Mouse (Mus musculus) embryonic facial prominence, embryonic 14.5 days (tissue): ENCODE measurements at regions not wholly inside any gene's neighbourhood (a gene's known extent, or its start where the extent isn't known, plus 50 kb on each side); places are given as distances from the start of the nearest gene placed in this dataset.

ENCODE experiments used
- ATAC-seq: fragments of 200-750 bp; cut with Nextera tagmentation; 2 replicates; pipeline ENCODE4 v1.8.0; 2017; ENCODE audit warnings: low read depth, moderate number of reproducible peaks, moderate TSS enrichment
- DNase-seq: peaks from one replicate; pipeline ENCODE4 v3.0.0-alpha.2; 2015; ENCODE audit warnings: low spot score
- H3K27ac ChIP-seq: fragments of 300-500 bp; sonication (generic); replicated peaks from 2 replicates; pipeline ENCODE4 v1.5.1; 2014; ENCODE audit warnings: low read depth, mild to moderate bottlenecking, low read length, moderate library complexity
- H3K27me3 ChIP-seq: fragments of 300-500 bp; sonication (generic); replicated peaks from 2 replicates; pipeline ENCODE4 v1.6.1; 2014; ENCODE audit warnings: low read length; ENCODE audit not compliant: control insufficient read depth, insufficient read depth
- H3K36me3 ChIP-seq: fragments of 300-500 bp; sonication (generic); 2 replicates; pipeline ENCODE4 v1.6.1; 2014; ENCODE audit warnings: low read length, mixed read lengths; ENCODE audit not compliant: control insufficient read depth, insufficient read depth
- H3K4me1 ChIP-seq: fragments of 300-500 bp; sonication (generic); 2 replicates; pipeline ENCODE4 v1.6.1; 2014; ENCODE audit warnings: antibody characterized with exemption, low read length; ENCODE audit not compliant: control insufficient read depth, insufficient read depth
- H3K4me2 ChIP-seq: fragments of 300-500 bp; sonication (generic); 2 replicates; pipeline ENCODE4 v1.6.1; 2014; ENCODE audit warnings: low read depth, mild to moderate bottlenecking, low read length, moderate library complexity, mixed read lengths
- H3K4me3 ChIP-seq: fragments of 300-500 bp; sonication (generic); 2 replicates; pipeline ENCODE4 v1.5.1; 2014; ENCODE audit warnings: low read depth, mild to moderate bottlenecking, low read length
- H3K9ac ChIP-seq: fragments of 300-500 bp; sonication (generic); 2 replicates; pipeline ENCODE4 v1.6.1; 2014; ENCODE audit warnings: low read depth, mild to moderate bottlenecking, low read length, moderate library complexity, mixed read lengths
- H3K9me3 ChIP-seq: fragments of 300-500 bp; sonication (generic); 2 replicates; pipeline ENCODE4 v1.6.1; 2016; ENCODE audit warnings: low read length; ENCODE audit not compliant: control insufficient read depth
- WGBS: fragments of 180-500 bp; shearing (Covaris S2); extraction: QIAGEN DNeasy Blood & Tissue Kit; methylation state at CpG from one replicate; pipeline ENCODE4 v1.1.7; 2014; 5-methylcytosine and 5-hydroxymethylcytosine counted together

- ATAC-seq (no peak), DNase-seq (no peak)
- Histone ChIP-seq H3K4me2 (no peak overlapping the region), H3K36me3 (no peaks in the 10 kb centered on the region), H3K9ac (no peak overlapping the region), H3K27me3 (no peaks in the 10 kb centered on the region), H3K9me3 (no peaks in the 10 kb centered on the region), H3K4me1 (no peaks in the 10 kb centered on the region), H3K27ac (no peak overlapping the region), H3K4me3 (no peak overlapping the region)
- WGBS: 55% methylated on average over 1 of the region's 1 CpGs
Observed at GRCm38 (mm10) chr15:51336441-51336840, 2548.3 kb upstream of the Gm7489 start.

- no peak for DNase-seq
- H3K27ac ChIP-seq: no peak overlapping the region
- no peaks in the 10 kb centered on the region for H3K27me3 ChIP-seq
- H3K4me1 ChIP-seq: no peaks in the 10 kb centered on the region
- 84% methylated on average over 4 of the region's 4 CpGs for WGBS
- no peaks in the 10 kb centered on the region for H3K9me3 ChIP-seq
- no peak for ATAC-seq
- no peaks in the 10 kb centered on the region for H3K36me3 ChIP-seq
- H3K4me3 ChIP-seq: no peak overlapping the region
- no peak overlapping the region for H3K9ac ChIP-seq
- no peak overlapping the region for H3K4me2 ChIP-seq
Observed at GRCm38 (mm10) chr15:51346301-51346700, 2538.4 kb upstream of the Gm7489 start.

- Histone ChIP-seq H3K9me3 (no peaks in the 10 kb centered on the region), H3K36me3 (no peaks in the 10 kb centered on the region)
- DNase-seq: no peak
Observed at GRCm38 (mm10) chr15:51363391-51363790, 2521.3 kb upstream of the Gm7489 start.

GRCm38 (mm10) chr15:51371162-51371561, 2513.5 kb upstream of the Gm7489 start:
- no peaks in the 10 kb centered on the region for H3K36me3 ChIP-seq
- no peaks in the 10 kb centered on the region for H3K4me1 ChIP-seq
- no peak overlapping the region for H3K4me2 ChIP-seq
- H3K27me3 ChIP-seq: no peaks in the 10 kb centered on the region
- H3K4me3 ChIP-seq: no peak overlapping the region
- H3K9me3 ChIP-seq: no peaks in the 10 kb centered on the region
- no peak overlapping the region for H3K27ac ChIP-seq
- H3K9ac ChIP-seq: no peak overlapping the region
- no peak for ATAC-seq
- DNase-seq: peak; percentile 15

More at GRCm38 (mm10) chr15:51363391-51363790, 2521.3 kb upstream of the Gm7489 start:
- Histone ChIP-seq H3K4me3 (no peak overlapping the region), H3K27me3 (no peaks in the 10 kb centered on the region), H3K9ac (no peak overlapping the region), H3K27ac (no peak overlapping the region), H3K4me1 (no peaks in the 10 kb centered on the region), H3K4me2 (no peak overlapping the region)
- WGBS: 68% methylated on average over 7 of the region's 7 CpGs
- ATAC-seq: no peak

GRCm38 (mm10) chr15:51390383-51390782, 2494.3 kb upstream of the Gm7489 start:
- DNase-seq (no peak), ATAC-seq (no peak)
- no peaks in the 10 kb centered on the region for H3K36me3 ChIP-seq
- no peak overlapping the region for H3K4me2 ChIP-seq
- WGBS: 94% methylated on average over 2 of the region's 2 CpGs
- H3K4me3 ChIP-seq: no peak overlapping the region
- H3K27ac ChIP-seq: no peak overlapping the region
- H3K9ac ChIP-seq: no peak overlapping the region
- H3K27me3 ChIP-seq: no peaks in the 10 kb centered on the region
- no peaks in the 10 kb centered on the region for H3K9me3 ChIP-seq
- 0 out of 2 replicates have a peak, but pooled peaks cover 2% of the 10 kb centered on the region for H3K4me1 ChIP-seq

- Histone ChIP-seq H3K9me3 (no peaks in the 10 kb centered on the region), H3K9ac (no peak overlapping the region), H3K4me2 (no peak overlapping the region), H3K4me1 (0 out of 2 replicates have a peak, but pooled peaks cover 2% of the 10 kb centered on the region), H3K27ac (no peak overlapping the region), H3K4me3 (no peak overlapping the region), H3K27me3 (no peaks in the 10 kb centered on the region), H3K36me3 (no peaks in the 10 kb centered on the region)
- ATAC-seq (no peak), DNase-seq (no peak)
- 89% methylated on average over 2 of the region's 2 CpGs for WGBS
Observed at GRCm38 (mm10) chr15:51391352-51391751, 2493.4 kb upstream of the Gm7489 start.

GRCm38 (mm10) chr15:51392449-51393405, 2492.0 kb upstream of the Gm7489 start:
- H3K27ac ChIP-seq: no peak overlapping the region
- H3K27me3 ChIP-seq: no peaks in the 10 kb centered on the region
- ATAC-seq (peak; percentile 50; the same call in 1 of the 2 replicates), DNase-seq (peak; percentile 45)
- 0 out of 2 replicates have a peak, but pooled peaks cover 2% of the 10 kb centered on the region for H3K4me1 ChIP-seq
- H3K4me2 ChIP-seq: no peak overlapping the region
- H3K9ac ChIP-seq: no peak overlapping the region
- 63% methylated on average over 7 of the region's 7 CpGs for WGBS
- no peak overlapping the region for H3K4me3 ChIP-seq
- H3K36me3 ChIP-seq: no peaks in the 10 kb centered on the region
- no peaks in the 10 kb centered on the region for H3K9me3 ChIP-seq

GRCm38 (mm10) chr15:51395961-51396360, 2488.7 kb upstream of the Gm7489 start:
- H3K4me3 ChIP-seq: no peak overlapping the region
- 0 out of 2 replicates have a peak, but pooled peaks cover 2% of the 10 kb centered on the region for H3K4me1 ChIP-seq
- ATAC-seq (peak; percentile 57; the same call in 1 of the 2 replicates), DNase-seq (peak; percentile 46)
- no peak overlapping the region for H3K4me2 ChIP-seq
- H3K9ac ChIP-seq: no peak overlapping the region
- no peaks in the 10 kb centered on the region for H3K36me3 ChIP-seq
- WGBS: 68% methylated on average over 8 of the region's 8 CpGs
- H3K27me3 ChIP-seq: no peaks in the 10 kb centered on the region
- H3K9me3 ChIP-seq: no peaks in the 10 kb centered on the region
- H3K27ac ChIP-seq: no peak overlapping the region
